Mouse (Mus musculus) lung, adult 2 months (tissue): Measurements from ENCODE around the gene Luzp1.

ENCODE experiments used
- CTCF ChIP-seq: fragments of 200-500 bp; IDR thresholded peaks from 2 replicates; pipeline ENCODE4 v1.5.1; 2011; ENCODE audit warnings: mild to moderate bottlenecking, low read length, control low read depth; ENCODE audit not compliant: insufficient read depth
- POLR2A ChIP-seq: fragments of 200-500 bp; IDR thresholded peaks from 2 replicates; pipeline ENCODE4 v1.6.1; 2011; ENCODE audit warnings: low read depth, mild to moderate bottlenecking, control low read depth, low read length, borderline replicate concordance; ENCODE audit errors: extremely low read depth

DNA sequence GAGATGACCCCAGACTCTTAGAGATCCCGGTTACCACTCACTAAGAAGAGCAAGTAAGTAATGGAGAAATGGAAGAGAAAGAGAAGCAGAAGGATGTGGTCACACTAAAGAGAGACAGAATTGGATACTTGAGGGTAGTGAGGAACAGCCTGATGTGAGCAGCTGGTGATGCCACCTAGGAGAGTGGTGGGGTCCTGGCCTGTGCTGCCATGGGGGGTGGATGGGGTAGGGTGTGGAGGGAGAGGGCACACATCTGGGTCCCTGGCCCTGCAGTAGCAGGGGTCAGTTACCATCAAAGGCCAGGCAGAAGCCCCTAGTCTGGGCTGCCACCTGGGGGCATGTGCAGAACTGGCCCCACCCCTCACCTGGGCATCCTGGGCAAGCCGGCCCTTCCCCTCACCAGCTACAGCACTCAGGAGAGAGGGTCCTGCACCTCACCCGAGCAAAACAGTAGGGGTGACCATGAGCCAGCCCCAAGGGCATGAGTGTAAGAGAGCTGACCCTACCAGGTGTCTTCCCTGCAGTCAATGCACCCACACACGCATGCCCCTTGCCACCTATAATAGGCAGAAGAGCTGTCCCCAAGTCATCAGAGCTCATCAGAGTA, 117.8 kb downstream of the Luzp1 start:
- TF ChIP-seq CTCF (no peak), POLR2A (no peak)
